Mouse (Mus musculus) neural tube, embryonic 10.5 days (tissue): ENCODE data around the gene Psmd13.

Experiments used
- DNase-seq: peaks from one replicate; pipeline ENCODE4 v3.0.0-alpha.2; 2017; ENCODE audit warnings: low spot score; ENCODE audit errors: extremely low spot score

The Psmd13 gene

DNA sequence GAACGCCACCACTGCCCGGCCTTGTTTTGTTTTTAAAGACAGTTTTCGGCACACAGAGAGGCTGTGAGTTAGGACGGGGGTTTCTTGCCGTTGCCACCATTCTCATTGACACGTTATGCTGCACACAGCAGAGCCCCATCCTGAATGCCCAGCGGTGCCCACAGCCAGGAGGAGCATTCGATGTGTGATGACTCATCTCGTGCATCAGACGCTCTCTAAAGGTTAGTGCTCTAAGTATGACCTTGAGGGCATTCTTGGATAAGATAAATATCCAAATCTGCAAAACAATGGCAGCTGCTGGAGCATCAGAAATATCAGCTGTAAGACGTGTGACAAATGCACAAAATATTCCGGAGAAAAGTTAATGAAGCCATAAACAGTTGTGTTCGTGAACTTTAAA is 25.4 kb downstream of the Psmd13 start:
- DNase-seq, result no peak

DNA sequence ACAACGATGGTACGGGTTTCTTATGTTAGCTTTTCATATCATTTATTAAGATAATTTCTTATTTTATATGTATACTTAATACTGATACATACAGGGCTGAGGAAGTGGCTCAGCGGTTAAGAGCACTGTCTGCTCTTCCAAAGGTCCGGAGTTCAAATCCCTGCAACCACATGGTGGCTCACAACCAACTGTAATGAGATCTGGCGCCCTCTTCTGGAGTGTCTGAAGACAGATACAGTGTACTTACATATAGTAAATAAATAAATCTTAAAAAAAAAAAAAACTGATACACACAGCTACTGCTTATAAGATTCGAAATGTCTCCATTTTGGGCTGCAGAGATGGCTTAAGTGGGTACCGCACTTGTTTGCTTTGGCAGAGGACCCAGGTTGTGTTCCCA is 25.9 kb downstream of the Psmd13 start:
- DNase-seq, result no peak

DNA sequence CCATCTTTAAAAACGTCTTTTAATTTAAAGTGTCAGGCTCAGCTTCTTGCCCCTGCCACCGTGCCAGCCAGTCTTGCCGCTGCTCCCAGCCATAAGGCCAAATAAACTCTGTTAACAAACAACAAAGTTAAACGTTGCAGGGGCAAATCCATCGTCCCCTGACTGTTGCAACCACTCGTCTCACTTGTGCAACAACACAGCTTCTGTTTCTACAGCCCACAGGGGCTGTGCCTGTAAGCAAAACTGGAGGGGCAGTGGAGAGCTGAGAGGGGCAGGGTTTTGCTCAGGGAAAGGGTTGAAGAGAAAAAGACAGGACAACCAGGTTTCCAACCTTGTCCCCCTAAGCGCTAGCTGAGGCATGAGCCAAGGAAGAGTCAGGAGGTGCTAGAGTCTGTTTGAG is 26.4 kb downstream of the Psmd13 start:
- no peak for DNase-seq

DNA sequence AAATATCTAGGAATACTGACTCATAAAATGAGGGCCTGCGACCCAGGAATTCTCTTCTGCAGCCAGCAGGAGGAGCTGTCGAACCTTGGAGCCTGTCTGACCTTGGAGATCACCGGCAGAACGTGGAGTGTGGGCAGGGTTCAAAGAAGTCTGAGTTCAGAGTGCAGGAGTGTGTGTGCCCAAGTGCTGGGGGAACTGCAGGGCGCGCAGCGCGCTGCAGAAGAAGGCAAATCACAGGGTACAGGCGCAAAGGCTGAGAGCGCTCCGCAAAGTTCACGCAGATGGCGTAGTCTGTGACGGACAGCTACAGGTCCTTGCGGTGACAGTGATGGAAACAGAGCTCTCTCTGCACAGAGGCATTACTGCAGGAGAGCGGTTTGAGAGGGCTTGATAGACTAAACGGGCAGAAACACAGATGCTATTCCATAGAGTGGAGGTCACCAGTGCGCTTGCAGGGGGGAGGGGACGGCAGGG is 26.9 kb downstream of the Psmd13 start:
- DNase-seq, result peak; percentile 85

DNA sequence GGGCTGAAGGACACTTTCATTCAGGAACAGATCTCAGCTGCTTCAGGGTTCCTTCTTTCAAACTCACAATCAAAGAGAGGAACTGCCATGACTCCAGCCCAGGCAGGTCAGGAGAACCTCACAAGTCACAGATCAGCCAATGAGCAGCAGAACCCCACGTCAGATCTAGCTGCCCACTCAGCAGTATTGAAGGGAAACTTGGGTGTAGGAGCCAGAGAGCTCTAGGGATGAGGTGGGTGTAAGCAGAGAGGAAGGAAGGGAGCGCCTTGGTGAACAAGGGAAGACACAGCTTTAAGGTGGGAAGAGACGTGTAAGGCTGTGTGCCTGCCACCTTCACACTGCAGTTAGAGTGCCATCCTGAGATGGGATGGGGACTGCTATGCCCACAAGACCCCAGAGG is 30.5 kb downstream of the Psmd13 start:
- DNase-seq, result no peak

DNA sequence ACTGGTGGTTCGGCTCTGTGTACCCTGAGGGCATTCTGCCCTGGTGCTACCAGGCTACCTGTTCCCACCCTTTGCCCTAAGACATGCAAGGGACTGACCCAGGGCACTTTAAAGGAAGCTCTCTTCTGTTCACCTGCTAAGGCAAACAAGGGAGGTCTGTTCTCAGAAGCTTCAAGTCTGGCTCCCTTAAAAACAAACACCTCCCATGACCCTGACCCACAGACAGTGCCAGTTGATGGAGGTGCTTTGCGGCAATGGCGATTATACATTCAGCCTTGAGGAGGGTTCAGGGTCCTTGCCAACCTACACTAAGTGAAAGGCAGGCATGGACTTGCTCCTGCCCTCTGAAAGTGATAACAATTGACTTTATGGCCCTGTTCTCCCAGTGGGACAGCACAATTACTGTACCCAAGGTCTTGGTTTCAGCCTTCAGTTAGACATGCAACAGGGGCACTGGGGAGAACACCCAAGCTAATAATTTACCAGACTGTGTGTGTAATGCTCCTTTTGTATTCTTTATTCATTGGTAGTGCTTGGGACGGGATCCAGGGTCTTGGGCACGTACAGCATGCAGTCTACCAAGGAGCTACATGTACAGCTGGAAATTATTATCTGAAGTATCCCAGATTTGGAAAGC is 31.2 kb downstream of the Psmd13 start:
- DNase-seq, result no peak

DNA sequence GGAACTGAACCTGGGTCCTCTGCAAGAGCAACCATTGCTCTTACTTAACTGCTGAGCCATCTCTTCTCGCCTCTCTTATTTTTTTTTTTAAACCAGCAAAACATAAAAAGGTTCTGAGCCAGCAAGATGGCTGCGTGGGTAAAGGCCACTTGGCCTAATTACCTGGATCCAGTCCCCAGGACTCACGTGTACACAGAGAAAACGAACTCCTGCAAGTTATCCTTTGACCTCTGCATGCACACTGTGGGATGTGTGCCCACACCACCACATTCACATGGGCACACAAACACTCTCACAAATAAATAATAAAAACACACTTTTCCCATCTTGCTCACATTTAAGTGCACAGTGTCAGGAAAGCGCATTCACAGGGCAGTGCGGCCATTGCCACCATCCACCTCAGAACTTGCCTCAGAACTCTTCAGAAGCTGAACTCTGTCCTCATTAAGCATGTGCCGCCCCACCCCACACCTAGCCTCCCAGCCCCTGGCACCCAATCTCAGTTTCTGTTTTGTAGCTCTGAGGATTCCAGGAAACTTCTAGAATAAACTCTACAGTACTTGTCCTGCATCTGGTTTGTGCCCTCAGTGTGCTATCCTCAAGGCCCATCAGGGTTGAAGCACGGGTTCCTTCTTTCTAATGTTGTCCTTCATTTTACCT is 32.4 kb downstream of the Psmd13 start:
- no peak for DNase-seq

DNA sequence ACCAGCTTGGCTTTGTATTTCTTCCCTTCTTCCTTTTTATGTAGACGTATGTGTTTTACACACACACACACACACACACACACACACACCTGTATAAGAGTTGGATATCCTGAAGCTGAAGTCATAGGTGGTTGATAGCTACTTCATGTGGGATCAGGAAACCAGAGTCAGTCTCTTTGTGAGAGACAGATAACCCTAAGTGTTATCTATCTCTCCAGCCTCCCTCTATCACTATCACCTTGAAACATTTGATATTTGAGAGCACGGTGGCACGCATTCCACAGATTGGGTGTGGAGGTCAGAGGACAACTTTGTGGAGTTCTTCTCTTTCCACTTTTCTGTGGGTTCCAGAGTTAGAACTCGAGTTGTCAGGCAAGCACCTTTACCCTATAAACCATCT is 38.1 kb downstream of the Psmd13 start:
- DNase-seq, result no peak

DNA sequence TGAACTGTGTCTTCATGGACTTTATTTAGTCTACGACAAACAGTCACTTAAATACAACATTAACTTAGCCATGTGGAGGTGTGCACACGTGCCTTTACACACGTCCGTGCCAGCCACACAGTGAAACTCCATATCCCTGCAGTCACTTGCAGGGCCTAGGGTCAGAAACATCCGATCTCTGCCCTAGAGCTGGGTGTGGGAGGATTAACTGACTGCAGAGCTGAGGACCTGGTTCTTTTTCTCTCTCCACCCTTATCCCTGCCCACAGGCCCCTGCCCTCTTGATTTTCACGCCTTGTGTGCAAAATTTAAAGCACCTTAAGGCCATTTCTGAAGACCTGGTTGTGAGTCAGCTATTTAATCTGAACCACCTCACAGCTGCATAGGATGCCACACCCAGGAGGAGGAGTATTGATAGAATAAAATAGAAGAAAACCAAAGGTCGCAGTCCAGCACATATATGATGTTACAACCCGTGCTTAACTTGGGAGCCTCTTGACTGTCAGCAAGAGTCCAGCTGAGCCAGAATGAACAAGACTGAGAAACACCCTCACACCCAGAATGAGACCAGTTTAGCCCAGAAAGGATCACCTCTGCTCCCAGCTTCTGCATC is 38.8 kb downstream of the Psmd13 start, which contains the start of gene Nlrp6:
Gene Nlrp6, plus strand, starts transcription at position 485 of the 612 bp plus-strand sequence.
- no peak for DNase-seq

DNA sequence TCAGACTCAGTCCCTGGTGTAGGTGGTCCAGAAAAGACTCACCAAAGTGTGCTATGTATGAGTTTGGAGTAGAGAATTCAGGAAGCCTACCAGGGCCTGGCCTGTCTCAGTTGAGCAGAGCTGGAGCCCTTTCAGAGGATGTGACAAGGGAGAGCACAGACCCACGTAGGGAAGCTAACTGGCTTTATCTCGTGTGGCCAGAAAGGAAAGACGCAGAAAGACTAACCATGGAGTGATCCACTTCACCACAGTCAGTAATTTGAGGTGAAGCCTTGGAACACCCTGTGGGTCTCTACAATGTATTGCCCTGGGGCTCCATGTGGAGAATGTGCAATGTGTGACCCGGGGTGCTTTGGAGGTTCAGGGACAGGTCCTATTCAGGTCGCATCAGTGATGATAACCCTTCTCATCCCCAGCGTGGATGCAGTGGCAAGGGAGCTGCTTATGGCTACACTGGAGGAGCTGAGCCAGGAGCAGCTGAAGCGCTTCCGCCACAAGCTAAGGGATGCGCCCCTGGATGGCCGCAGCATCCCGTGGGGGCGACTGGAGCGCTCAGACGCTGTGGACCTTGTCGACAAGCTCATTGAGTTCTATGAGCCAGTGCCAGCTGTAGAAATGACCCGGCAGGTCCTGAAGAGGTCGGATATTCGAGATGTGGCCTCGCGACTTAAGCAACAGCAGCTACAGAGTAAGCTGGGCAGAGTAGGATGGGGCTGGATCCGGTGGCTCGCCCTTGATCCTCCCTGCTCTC is 39.6 kb downstream of the Psmd13 start:
- no peak for DNase-seq

DNA sequence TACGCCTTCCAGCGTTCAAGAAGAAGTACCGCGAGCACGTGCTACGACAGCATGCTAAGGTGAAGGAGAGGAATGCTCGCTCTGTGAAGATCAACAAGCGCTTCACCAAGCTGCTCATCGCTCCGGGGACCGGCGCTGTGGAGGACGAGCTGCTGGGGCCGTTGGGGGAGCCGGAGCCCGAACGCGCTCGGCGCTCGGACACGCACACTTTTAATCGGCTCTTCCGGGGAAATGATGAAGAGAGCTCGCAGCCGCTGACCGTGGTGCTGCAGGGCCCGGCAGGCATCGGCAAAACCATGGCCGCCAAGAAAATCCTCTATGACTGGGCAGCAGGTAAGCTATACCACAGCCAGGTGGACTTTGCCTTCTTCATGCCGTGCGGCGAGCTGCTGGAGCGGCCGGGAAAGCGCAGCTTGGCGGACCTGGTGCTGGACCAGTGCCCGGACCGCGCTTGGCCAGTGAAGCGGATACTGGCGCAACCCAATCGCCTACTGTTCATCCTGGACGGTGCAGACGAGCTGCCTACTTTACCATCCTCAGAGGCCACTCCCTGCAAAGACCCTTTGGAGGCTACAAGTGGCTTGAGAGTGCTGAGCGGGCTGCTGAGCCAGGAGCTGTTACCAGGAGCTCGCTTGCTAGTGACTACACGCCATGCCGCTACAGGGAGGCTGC is 40.8 kb downstream of the Psmd13 start:
- peak; percentile 59 for DNase-seq

DNA sequence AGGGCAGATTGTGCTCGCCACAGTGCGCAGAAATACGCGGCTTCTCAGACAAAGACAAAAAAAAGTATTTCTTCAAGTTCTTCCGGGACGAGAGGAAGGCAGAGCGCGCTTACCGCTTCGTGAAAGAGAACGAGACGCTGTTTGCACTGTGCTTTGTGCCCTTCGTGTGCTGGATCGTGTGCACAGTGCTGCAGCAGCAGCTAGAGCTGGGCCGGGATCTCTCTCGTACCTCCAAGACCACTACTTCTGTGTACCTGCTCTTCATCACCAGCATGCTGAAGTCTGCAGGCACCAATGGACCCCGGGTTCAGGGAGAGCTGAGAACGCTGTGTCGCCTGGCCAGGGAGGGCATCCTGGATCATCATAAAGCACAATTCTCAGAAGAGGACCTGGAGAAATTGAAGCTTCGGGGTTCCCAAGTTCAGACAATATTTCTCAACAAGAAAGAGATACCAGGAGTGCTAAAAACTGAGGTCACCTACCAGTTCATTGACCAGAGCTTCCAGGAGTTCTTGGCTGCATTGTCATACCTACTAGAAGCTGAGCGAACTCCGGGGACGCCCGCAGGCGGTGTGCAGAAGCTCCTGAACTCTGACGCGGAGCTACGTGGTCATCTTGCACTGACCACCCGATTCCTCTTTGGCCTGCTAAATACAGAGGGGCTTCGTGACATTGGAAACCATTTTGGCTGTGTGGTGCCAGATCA is 41.5 kb downstream of the Psmd13 start:
- DNase-seq, result peak; percentile 45

DNA sequence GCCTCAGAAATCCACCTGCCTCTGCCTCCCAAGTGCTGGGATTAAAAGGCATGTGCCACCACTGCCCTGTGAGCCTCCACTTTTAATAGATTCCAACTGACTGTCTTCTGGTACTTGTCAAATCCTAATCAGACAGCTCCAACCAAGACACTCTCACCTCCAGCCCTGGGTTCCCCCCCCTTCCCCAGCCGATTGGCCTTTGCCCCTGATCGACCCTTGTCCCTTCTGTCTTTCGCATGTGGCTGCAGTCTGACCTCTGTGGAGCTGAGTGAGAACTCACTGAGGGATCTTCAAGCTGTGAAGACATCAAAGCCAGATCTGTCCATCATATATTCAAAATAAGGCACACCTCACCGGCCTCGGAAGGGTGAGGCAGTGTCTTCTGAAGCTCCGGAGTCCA is 45.4 kb downstream of the Psmd13 start:
- no peak for DNase-seq

DNA sequence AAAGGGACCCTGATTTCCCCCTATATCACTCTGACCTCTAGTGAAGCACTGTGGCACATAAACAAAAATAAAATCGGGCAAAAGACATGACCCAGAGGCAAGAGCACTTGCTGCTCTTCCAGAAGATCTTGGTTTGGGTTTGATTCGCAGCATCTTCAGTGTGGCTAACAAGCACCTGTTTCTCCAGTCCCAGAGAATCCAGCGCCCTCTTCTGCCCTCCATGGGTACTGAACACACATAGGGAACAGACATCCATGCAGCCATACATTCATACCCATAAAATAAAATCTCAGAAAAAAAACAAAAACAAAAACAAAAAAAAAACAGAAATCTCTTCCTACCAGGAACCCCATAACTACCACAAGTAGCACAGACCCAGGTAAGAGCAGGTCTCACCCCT is 56.7 kb downstream of the Psmd13 start:
- DNase-seq, result no peak

DNA sequence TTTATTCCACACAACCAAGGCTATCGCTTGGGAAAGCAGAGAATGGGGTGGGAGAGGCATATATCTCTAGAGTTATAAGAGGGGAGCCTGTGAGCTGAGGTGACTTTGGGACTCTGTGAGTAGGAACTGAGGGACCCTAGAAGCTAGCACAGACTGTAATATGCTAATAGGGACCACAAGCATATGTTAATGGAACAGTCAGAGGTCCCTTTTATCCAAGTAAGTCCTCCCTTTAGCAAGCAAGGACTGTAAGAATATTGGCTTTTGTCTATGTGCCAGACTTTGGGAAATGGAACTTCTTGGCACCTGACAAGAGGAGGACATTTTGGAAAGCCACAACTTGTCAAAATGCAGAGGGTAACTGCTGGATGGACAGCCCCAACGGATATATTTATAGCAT is 57.1 kb downstream of the Psmd13 start:
- no peak for DNase-seq

DNA sequence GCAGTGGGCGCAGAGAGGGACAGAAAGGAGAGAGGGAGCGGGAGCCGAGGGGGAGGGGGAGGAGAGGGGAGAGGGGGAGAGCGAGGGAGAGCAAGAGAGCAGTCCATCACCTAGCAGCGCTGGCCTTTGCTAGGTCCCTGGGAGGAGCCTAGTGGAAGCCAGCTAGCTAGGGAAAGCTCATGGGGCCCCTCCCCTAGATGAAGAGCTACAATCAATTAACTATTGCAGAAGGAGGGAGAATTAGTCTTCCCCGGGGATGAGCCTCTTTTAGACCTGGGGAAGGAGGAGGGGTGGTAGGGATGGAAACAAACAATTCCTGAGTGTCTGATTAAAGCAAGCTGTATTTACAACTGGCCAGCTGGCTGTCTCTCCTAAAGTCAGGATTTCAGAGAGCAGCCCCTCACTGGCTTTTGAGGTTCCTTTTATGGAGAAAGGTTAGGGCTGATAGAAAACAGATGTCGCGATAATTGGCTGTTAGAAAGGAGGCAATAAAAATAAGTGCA is 58.0 kb downstream of the Psmd13 start:
- peak; percentile 44 for DNase-seq

DNA sequence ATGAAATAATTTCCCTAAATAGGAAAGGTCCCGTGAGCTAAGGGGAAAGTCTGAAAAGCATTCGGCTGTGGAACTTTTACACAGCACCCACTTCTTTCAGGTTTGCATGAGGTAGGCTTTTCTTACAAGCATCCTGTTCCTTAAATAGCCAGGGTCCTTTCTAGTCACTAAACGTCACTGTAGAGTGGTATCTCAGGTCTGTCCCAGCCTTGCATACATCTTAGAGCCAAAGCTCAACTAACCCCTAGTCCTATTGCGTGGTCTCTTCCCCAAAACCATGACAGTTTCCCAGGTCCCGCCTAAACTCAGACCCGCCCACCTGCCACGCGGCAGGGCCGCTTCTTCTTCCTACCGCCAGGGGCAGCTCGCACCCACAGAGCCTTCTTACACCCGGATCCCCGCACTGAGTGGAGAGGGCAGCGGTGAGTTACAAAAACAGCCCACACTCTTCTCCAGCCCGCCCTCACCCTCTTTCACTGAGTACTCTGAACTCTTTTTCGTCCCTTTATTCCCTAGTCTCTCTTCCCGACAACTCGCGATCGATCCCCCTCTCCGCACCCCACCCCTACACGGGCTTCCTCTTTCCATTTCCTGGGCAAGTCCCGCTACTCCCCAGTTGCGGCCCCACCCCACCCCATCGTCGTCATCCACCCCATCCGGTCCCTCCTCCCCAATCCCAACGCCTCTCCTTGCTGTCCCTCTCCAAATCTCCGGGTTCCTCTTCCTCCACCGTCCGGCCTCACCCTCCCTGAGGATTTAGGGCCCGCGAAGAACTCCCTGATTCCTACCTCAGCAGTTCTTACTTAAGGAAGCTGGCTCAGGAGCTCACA is 59.7 kb downstream of the Psmd13 start, which contains the start of gene Pgghg:
Gene Pgghg, plus strand, starts transcription at position 170 of the 830 bp plus-strand sequence.
- peak; percentile 89 for DNase-seq

DNA sequence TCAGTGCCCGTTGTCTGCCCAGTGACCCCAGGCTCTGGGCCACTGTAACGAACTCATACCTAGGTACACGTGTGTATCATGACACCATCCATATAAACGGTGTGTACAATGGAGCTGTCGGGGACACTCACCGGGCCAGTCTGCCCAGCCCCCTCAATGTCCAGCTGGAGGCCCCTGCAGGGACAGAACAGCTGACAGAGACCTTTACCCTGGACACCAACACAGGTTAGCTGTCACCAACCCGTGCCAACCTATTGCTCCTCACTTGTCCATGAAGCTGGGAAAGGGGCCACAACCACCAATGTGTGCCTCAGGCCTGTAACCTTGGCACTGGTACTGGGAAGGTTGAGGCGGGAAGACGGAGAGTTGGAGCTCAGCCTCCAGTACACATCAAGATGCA is 60.6 kb downstream of the Psmd13 start:
- no peak for DNase-seq

DNA sequence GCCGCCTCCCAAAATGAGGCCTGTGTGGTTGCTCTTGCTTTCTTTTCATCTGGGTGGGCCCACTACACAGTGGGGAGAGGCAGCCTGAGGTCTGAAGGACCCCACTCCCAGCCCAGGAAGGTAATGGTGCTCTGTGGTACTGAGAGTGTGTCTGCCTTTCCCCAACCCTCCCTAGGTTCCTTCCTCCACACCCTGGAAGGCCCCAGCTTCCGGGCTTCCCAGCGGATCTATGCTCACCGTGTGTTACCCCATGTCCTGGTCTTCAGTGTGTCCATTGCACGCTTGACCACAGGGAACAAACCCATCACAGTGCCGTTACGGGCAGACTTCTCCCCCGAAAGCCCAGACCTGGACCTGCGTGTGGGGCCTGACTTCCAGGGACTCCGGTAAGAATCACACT is 61.0 kb downstream of the Psmd13 start:
- no peak for DNase-seq

DNA sequence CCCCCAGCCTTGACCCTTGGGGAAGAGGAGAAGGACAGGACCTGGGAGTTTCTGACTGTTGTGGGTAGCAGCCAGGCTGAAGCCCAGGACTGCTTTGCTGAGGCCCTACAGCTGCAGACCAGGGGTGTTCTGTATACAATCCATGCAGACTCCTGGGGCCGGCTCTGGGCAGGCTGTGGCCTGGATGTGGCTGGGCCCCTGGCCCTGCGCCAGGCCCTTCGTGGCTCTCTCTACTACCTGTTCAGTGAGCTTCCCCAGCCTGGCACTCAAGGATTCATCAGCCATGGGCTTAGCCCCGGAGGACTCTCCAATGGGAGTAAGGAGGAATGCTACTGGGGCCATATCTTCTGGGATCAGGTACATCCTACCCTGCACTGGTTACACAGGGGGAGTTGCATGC is 61.6 kb downstream of the Psmd13 start:
- no peak for DNase-seq
